Mouse (Mus musculus): Measurements from ENCODE around the gene Rft1. TPM values are rescaled to one million over a fixed set of nuclear protein-coding genes. Genes with fewer than 3 reads are reported as not detected.

Rft1 gene
- polyA plus RNA-seq, 1 experiment from 2014 or later = 10.3 TPM

GRCm38 (mm10) chr14:30619982-30620578 is 34.1 kb upstream of the Rft1 start:
- H3K4me3 ChIP-seq = no peak overlapping the region
- WGBS = 47% methylated on average over 7 of the region's 7 CpGs
- H3K36me3 ChIP-seq = no peaks in the 10 kb centered on the region; the same call in 1 of the 2 replicates
- H3K4me1 ChIP-seq = peaks cover 41% of the 10 kb centered on the region
- no peak overlapping the region for H3K4me2 ChIP-seq
- H3K9ac ChIP-seq = no peak overlapping the region
- H3K27me3 ChIP-seq (replicated peaks) = no peaks in the 10 kb centered on the region
- H3K9me3 ChIP-seq = no peaks in the 10 kb centered on the region
- no peak for ATAC-seq (ENCODE audit: extremely low read depth, insufficient number of reproducible peaks, low FRiP score, low TSS enrichment)
- H3K27ac ChIP-seq (replicated peaks) = no peak overlapping the region

- Histone ChIP-seq H3K36me3 (no peaks in the 10 kb centered on the region; the same call in 1 of the 2 replicates), H3K9ac (no peak overlapping the region), H3K4me2 (no peak overlapping the region), H3K27me3 (replicated peaks) (no peaks in the 10 kb centered on the region), H3K9me3 (no peaks in the 10 kb centered on the region), H3K4me1 (peaks cover 38% of the 10 kb centered on the region), H3K4me3 (no peak overlapping the region), H3K27ac (replicated peaks) (no peak overlapping the region)
- ATAC-seq (ENCODE audit: extremely low read depth, insufficient number of reproducible peaks, low FRiP score, low TSS enrichment) = no peak
- 76% methylated on average over 7 of the region's 7 CpGs for WGBS
Observed at GRCm38 (mm10) chr14:30622130-30622529, 32.0 kb upstream of the Rft1 start.

- 81% methylated on average over 8 of the region's 8 CpGs for WGBS
- Histone ChIP-seq H3K9ac (no peak overlapping the region), H3K9me3 (no peaks in the 10 kb centered on the region), H3K36me3 (no peaks in the 10 kb centered on the region; the same call in 1 of the 2 replicates), H3K27me3 (replicated peaks) (no peaks in the 10 kb centered on the region), H3K4me2 (no peak overlapping the region), H3K27ac (replicated peaks) (no peak overlapping the region), H3K4me1 (peaks cover 38% of the 10 kb centered on the region), H3K4me3 (no peak overlapping the region)
- ATAC-seq (ENCODE audit: extremely low read depth, insufficient number of reproducible peaks, low FRiP score, low TSS enrichment) = no peak
Observed at GRCm38 (mm10) chr14:30622556-30622955, 31.6 kb upstream of the Rft1 start.

GRCm38 (mm10) chr14:30624277-30624721 is 29.9 kb upstream of the Rft1 start:
- Histone ChIP-seq H3K36me3 (no peaks in the 10 kb centered on the region; the same call in 1 of the 2 replicates), H3K9me3 (no peaks in the 10 kb centered on the region), H3K4me1 (peaks cover 38% of the 10 kb centered on the region), H3K27me3 (replicated peaks) (0 out of 2 replicates have a peak, but pooled peaks cover 3% of the 10 kb centered on the region), H3K4me2 (peak overlapping the region; percentile 77), H3K27ac (replicated peaks) (peak overlapping the region; percentile 66; the same call in 1 of the 2 replicates), H3K9ac (peak overlapping the region; percentile 84), H3K4me3 (peak overlapping the region; percentile 78)
- ATAC-seq (ENCODE audit: extremely low read depth, insufficient number of reproducible peaks, low FRiP score, low TSS enrichment) = no peak
- WGBS = 50% methylated on average over 8 of the region's 8 CpGs

- H3K4me1 ChIP-seq = peaks cover 33% of the 10 kb centered on the region
- under 1% methylated on average over 39 of the region's 39 CpGs for WGBS
- H3K9me3 ChIP-seq = no peaks in the 10 kb centered on the region
- peak overlapping the region; percentile 77 for H3K4me2 ChIP-seq
- 0 out of 2 replicates have a peak, but pooled peaks cover 8% of the 10 kb centered on the region for H3K27me3 ChIP-seq (replicated peaks)
- H3K4me3 ChIP-seq = peak overlapping the region; percentile 78
- H3K27ac ChIP-seq (replicated peaks) = peak overlapping the region; percentile 66
- H3K36me3 ChIP-seq = no peaks in the 10 kb centered on the region; the same call in 1 of the 2 replicates
- H3K9ac ChIP-seq = peak overlapping the region; percentile 84
- peak; percentile 22; the same call in 1 of the 2 replicates for ATAC-seq (ENCODE audit: extremely low read depth, insufficient number of reproducible peaks, low FRiP score, low TSS enrichment)
Observed at GRCm38 (mm10) chr14:30625131-30625807, 28.9 kb upstream of the Rft1 start.

- WGBS = under 1% methylated on average over 71 of the region's 71 CpGs
- H3K36me3 ChIP-seq = no peaks in the 10 kb centered on the region
- peaks cover 39% of the 10 kb centered on the region for H3K4me1 ChIP-seq
- peak within 1 kb of the TSS; percentile 84 for H3K9ac ChIP-seq
- H3K4me2 ChIP-seq = peak within 1 kb of the TSS; percentile 77
- ATAC-seq (ENCODE audit: extremely low read depth, insufficient number of reproducible peaks, low FRiP score, low TSS enrichment) = peak; percentile 68
- 0 out of 2 replicates have a peak, but pooled peaks cover 8% of the 10 kb centered on the region for H3K27me3 ChIP-seq (replicated peaks)
- H3K4me3 ChIP-seq = peak within 1 kb of the TSS; percentile 78
- H3K27ac ChIP-seq (replicated peaks) = peak within 1 kb of the TSS; percentile 66
- H3K9me3 ChIP-seq = no peaks in the 10 kb centered on the region
Observed at GRCm38 (mm10) chr14:30625856-30626726, 28.1 kb upstream of the Rft1 start, which contains the start of gene Prkcd. Gene Prkcd (minus strand): TSS chr14:30626210.

GRCm38 (mm10) chr14:30626756-30627742 is 27.1 kb upstream of the Rft1 start:
- no peak for ATAC-seq (ENCODE audit: extremely low read depth, insufficient number of reproducible peaks, low FRiP score, low TSS enrichment)
- Histone ChIP-seq H3K4me2 (peak overlapping the region; percentile 77), H3K27me3 (replicated peaks) (0 out of 2 replicates have a peak, but pooled peaks cover 8% of the 10 kb centered on the region), H3K27ac (replicated peaks) (peak overlapping the region; percentile 66), H3K36me3 (no peaks in the 10 kb centered on the region), H3K9me3 (no peaks in the 10 kb centered on the region), H3K4me1 (peaks cover 34% of the 10 kb centered on the region), H3K9ac (peak overlapping the region; percentile 84), H3K4me3 (peak overlapping the region; percentile 78)
- WGBS = 60% methylated on average over 12 of the region's 12 CpGs

GRCm38 (mm10) chr14:30628235-30628634 is 25.9 kb upstream of the Rft1 start:
- no peaks in the 10 kb centered on the region for H3K36me3 ChIP-seq
- 84% methylated on average over 5 of the region's 5 CpGs for WGBS
- H3K9ac ChIP-seq = no peak overlapping the region
- 0 out of 2 replicates have a peak, but pooled peaks cover 8% of the 10 kb centered on the region for H3K27me3 ChIP-seq (replicated peaks)
- no peaks in the 10 kb centered on the region for H3K9me3 ChIP-seq
- ATAC-seq (ENCODE audit: extremely low read depth, insufficient number of reproducible peaks, low FRiP score, low TSS enrichment) = no peak
- H3K4me1 ChIP-seq = peaks cover 34% of the 10 kb centered on the region
- H3K27ac ChIP-seq (replicated peaks) = no peak overlapping the region
- H3K4me3 ChIP-seq = no peak overlapping the region
- no peak overlapping the region for H3K4me2 ChIP-seq

GRCm38 (mm10) chr14:30629839-30630238 is 24.3 kb upstream of the Rft1 start:
- no peak for ATAC-seq (ENCODE audit: extremely low read depth, insufficient number of reproducible peaks, low FRiP score, low TSS enrichment)

More at GRCm38 (mm10) chr14:30629839-30630238, 24.3 kb upstream of the Rft1 start:
- 44% methylated on average over 4 of the region's 4 CpGs for WGBS
- H3K4me1 ChIP-seq = peaks cover 33% of the 10 kb centered on the region
- H3K9me3 ChIP-seq = no peaks in the 10 kb centered on the region
- H3K27ac ChIP-seq (replicated peaks) = no peak overlapping the region
- 0 out of 2 replicates have a peak, but pooled peaks cover 8% of the 10 kb centered on the region for H3K27me3 ChIP-seq (replicated peaks)
- no peak overlapping the region for H3K4me3 ChIP-seq
- no peak overlapping the region for H3K9ac ChIP-seq
- H3K36me3 ChIP-seq = no peaks in the 10 kb centered on the region
- no peak overlapping the region for H3K4me2 ChIP-seq
